Mouse (Mus musculus) layer of hippocampus, postnatal 14 days (tissue): Measurements from ENCODE around the gene Ascc2. TPM values are rescaled to one million over a fixed set of nuclear protein-coding genes. Genes with fewer than 3 reads are reported as not detected.
"Not testable (repeated sequence)": the region's sequence is repeated elsewhere in the genome, so short reads cannot be mapped to it uniquely, and the experiment has no call there.

ENCODE experiments used
- DNase-seq, 2 experiments: peaks; one replicate each; pipeline ENCODE4 v3.0.0; 2021 to 2022; ENCODE audit warnings: low spot score in 2 of 2, mixed read lengths in 1 of 2
- total RNA-seq, 2 experiments: library from RNA; stranded (reverse); gene quantifications; 2 replicates each; pipeline ENCODE4 v1.2.3; 2021

Ascc2 gene
- total RNA-seq, 2 experiments from 2014 or later = 24.1 to 24.4 TPM

- no peak for DNase-seq
These were observed 9.9 kb upstream of the Ascc2 start for GRCm38 (mm10) chr11:4627636-4628035.

GRCm38 (mm10) chr11:4629861-4630280 lies 7.7 kb upstream of the Ascc2 start:
- DNase-seq = no peak

- DNase-seq = no peak
These were observed 4.1 kb upstream of the Ascc2 start for GRCm38 (mm10) chr11:4633420-4633819.

- no peak for DNase-seq
These were observed 3.2 kb upstream of the Ascc2 start for GRCm38 (mm10) chr11:4634395-4634794.

GRCm38 (mm10) chr11:4636782-4637342 lies 685 bp upstream of the Ascc2 start:
- no peak for DNase-seq

GRCm38 (mm10) chr11:4638261-4638660 lies 714 bp downstream of the Ascc2 start:
- DNase-seq = no peak

- no peak for DNase-seq
These were observed 3.6 kb downstream of the Ascc2 start for GRCm38 (mm10) chr11:4641185-4641584.

GRCm38 (mm10) chr11:4643722-4644121 lies 6.2 kb downstream of the Ascc2 start:
- DNase-seq = no peak

- DNase-seq = not testable (repeated sequence)
These were observed 7.6 kb downstream of the Ascc2 start for GRCm38 (mm10) chr11:4645180-4645579.

GRCm38 (mm10) chr11:4646409-4646808 lies 8.9 kb downstream of the Ascc2 start:
- no peak for DNase-seq

GRCm38 (mm10) chr11:4659818-4660217 lies 22.3 kb downstream of the Ascc2 start:
- no peak for DNase-seq

GRCm38 (mm10) chr11:4660309-4661025 lies 22.9 kb downstream of the Ascc2 start:
- no peak for DNase-seq

- no peak for DNase-seq
These were observed 23.8 kb downstream of the Ascc2 start for GRCm38 (mm10) chr11:4661324-4661723.

GRCm38 (mm10) chr11:4661871-4662495 lies 24.4 kb downstream of the Ascc2 start:
- no peak for DNase-seq

- DNase-seq = no peak
These were observed 24.9 kb downstream of the Ascc2 start for GRCm38 (mm10) chr11:4662496-4662878.

GRCm38 (mm10) chr11:4671736-4672135 lies 34.2 kb downstream of the Ascc2 start:
- no peak for DNase-seq

GRCm38 (mm10) chr11:4674593-4674992 lies 37.0 kb downstream of the Ascc2 start:
- no peak for DNase-seq

GRCm38 (mm10) chr11:4675126-4675562 lies 37.6 kb downstream of the Ascc2 start:
- DNase-seq = no peak

GRCm38 (mm10) chr11:4675693-4676092 lies 38.1 kb downstream of the Ascc2 start:
- no peak for DNase-seq

GRCm38 (mm10) chr11:4677250-4677872 lies 39.8 kb downstream of the Ascc2 start:
- no peak for DNase-seq

GRCm38 (mm10) chr11:4678700-4679440 lies 41.3 kb downstream of the Ascc2 start:
- DNase-seq = peak; percentile 72 to 82
